Mouse (Mus musculus): ENCODE measurements around the gene Tas2r122. TPM values are rescaled to one million over a fixed set of nuclear protein-coding genes. Genes with fewer than 3 reads are reported as not detected.
"Not testable (repeated sequence)": the region's sequence is repeated elsewhere in the genome, so short reads cannot be mapped to it uniquely, and the experiment has no call there.

The Tas2r122 gene
- not detected in 2 replicates for polyA plus RNA-seq (2014; fragmentation: Nextera tagmentation; extraction: Ambion mirVana)

DNA sequence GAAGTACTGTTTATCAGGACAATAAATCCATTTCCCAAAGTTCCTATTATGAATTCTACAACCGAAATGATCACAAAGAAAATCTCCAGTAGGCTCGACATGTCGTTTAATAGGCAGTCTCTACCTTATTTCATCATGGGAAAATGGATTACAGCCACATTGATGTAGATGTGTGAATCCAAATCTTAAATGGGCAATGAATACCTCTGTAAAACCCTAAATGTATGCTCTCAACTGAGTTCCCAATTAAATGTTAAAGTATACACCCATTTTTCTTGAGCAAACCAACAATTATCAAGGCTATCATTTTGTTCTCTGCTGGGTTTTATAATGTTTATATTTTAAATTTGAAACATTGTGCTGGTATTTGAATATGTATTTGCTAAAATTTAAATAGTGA, at the start of gene Tas2r122:
Gene Tas2r122 (minus strand): TSS at position 101 of the 400 bp plus-strand sequence.
- no peak within 1 kb of the TSS for H3K9ac ChIP-seq (ENCODE audit: low read length)
- WGBS = 84% methylated on average over 3 of the region's 3 CpGs
- H3K9me3 ChIP-seq (ENCODE audit: control insufficient read depth, low read length) = no peaks in the 10 kb centered on the region
- no peak within 1 kb of the TSS for H3K27ac ChIP-seq (replicated peaks; ENCODE audit: low read depth, low read length)
- no peak within 1 kb of the TSS for H3K4me2 ChIP-seq (ENCODE audit: low read depth, severe bottlenecking)
- no peaks in the 10 kb centered on the region for H3K36me3 ChIP-seq (ENCODE audit: control insufficient read depth, insufficient read depth, low read length)
- no peaks in the 10 kb centered on the region for H3K4me1 ChIP-seq (ENCODE audit: control insufficient read depth, insufficient read depth, low read length)
- no peak within 1 kb of the TSS for H3K4me3 ChIP-seq (ENCODE audit: low read depth, low read length)
- ATAC-seq (ENCODE audit: insufficient number of reproducible peaks, low FRiP score, low TSS enrichment, low read depth) = no peak
- H3K27me3 ChIP-seq (ENCODE audit: control insufficient read depth, insufficient read depth, low read length) = no peaks in the 10 kb centered on the region
- no peak for DNase-seq (ENCODE audit: low spot score)

- WGBS = 81% methylated on average over 1 of the region's 1 CpGs
- H3K4me1 ChIP-seq (ENCODE audit: control insufficient read depth, insufficient read depth, low read length) = no peaks in the 10 kb centered on the region
Observed at GRCm38 (mm10) chr6:132754430-132754829, 42.7 kb upstream of the Tas2r122 start, which contains the start of gene Tas2r124. Gene Tas2r124 (plus strand): TSS chr6:132754730.

DNA sequence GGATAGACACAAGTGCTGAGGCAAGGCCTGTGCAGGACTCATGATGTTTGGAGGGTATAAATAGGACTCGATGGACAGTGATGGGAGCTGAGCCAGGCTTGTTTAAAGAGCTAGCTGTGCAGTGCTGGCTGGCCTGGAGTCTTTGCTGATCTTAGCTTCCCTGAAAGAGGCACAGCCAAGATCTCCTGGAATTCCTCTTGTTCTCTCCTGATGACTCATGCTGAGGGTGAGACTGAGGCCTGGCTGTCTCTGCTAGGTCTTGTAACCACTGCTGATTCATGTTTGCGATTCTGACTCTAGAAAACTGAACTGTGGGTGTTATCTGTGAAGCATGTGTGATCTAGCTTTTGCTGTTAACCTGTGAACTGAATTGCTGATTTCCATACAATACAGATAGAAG, 38.5 kb upstream of the Tas2r122 start:
- Histone ChIP-seq H3K36me3 (ENCODE audit: control insufficient read depth, insufficient read depth, low read length) (no peaks in the 10 kb centered on the region), H3K27me3 (ENCODE audit: control insufficient read depth, insufficient read depth, low read length) (no peaks in the 10 kb centered on the region), H3K4me3 (ENCODE audit: low read depth, low read length) (no peak overlapping the region), H3K4me2 (ENCODE audit: low read depth, severe bottlenecking) (no peak overlapping the region), H3K4me1 (ENCODE audit: control insufficient read depth, insufficient read depth, low read length) (no peaks in the 10 kb centered on the region), H3K9ac (ENCODE audit: low read length) (no peak overlapping the region), H3K9me3 (ENCODE audit: control insufficient read depth, low read length) (no peaks in the 10 kb centered on the region), H3K27ac (replicated peaks; ENCODE audit: low read depth, low read length) (no peak overlapping the region)
- 89% methylated on average over 2 of the region's 2 CpGs for WGBS
- DNase-seq (ENCODE audit: low spot score) = no peak
- ATAC-seq (ENCODE audit: insufficient number of reproducible peaks, low FRiP score, low TSS enrichment, low read depth) = no peak

More at GRCm38 (mm10) chr6:132754430-132754829, 42.7 kb upstream of the Tas2r122 start, which contains the start of gene Tas2r124:
- Histone ChIP-seq H3K27ac (replicated peaks; ENCODE audit: low read depth, low read length) (no peak within 1 kb of the TSS), H3K36me3 (ENCODE audit: control insufficient read depth, insufficient read depth, low read length) (no peaks in the 10 kb centered on the region), H3K9ac (ENCODE audit: low read length) (no peak within 1 kb of the TSS), H3K9me3 (ENCODE audit: control insufficient read depth, low read length) (no peaks in the 10 kb centered on the region), H3K4me2 (ENCODE audit: low read depth, severe bottlenecking) (no peak within 1 kb of the TSS), H3K4me3 (ENCODE audit: low read depth, low read length) (no peak within 1 kb of the TSS), H3K27me3 (ENCODE audit: control insufficient read depth, insufficient read depth, low read length) (no peaks in the 10 kb centered on the region)
- ATAC-seq (ENCODE audit: insufficient number of reproducible peaks, low FRiP score, low TSS enrichment, low read depth) (no peak), DNase-seq (ENCODE audit: low spot score) (no peak)

DNA sequence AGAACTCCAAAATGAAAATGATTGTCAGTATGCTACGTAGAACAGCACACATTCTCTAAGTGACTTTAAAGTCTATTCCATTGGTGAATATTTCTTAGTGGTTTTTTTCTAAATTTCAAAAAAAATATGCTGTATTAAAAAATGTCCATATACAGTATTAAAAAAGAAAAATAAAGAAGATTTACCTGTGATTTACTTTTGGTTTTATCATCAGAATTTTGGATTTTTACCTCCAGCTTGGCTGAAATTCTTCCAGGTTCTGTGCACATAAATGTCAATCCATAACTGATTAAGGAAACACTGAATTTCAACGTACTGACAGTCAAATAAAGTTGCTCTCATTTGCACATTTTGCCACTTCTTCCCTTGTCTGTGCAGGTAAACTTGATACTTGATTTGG, 26.2 kb upstream of the Tas2r122 start, which contains the start of gene Tas2r115:
Gene Tas2r115 (minus strand): TSS at position 101 of the 400 bp plus-strand sequence.
- WGBS = 74% methylated on average over 2 of the region's 2 CpGs
- ATAC-seq (ENCODE audit: insufficient number of reproducible peaks, low FRiP score, low TSS enrichment, low read depth) (no peak), DNase-seq (ENCODE audit: low spot score) (no peak)
- Histone ChIP-seq H3K9ac (ENCODE audit: low read length) (no peak within 1 kb of the TSS), H3K4me2 (ENCODE audit: low read depth, severe bottlenecking) (no peak within 1 kb of the TSS), H3K9me3 (ENCODE audit: control insufficient read depth, low read length) (no peaks in the 10 kb centered on the region), H3K4me1 (ENCODE audit: control insufficient read depth, insufficient read depth, low read length) (no peaks in the 10 kb centered on the region), H3K27ac (replicated peaks; ENCODE audit: low read depth, low read length) (no peak within 1 kb of the TSS), H3K4me3 (ENCODE audit: low read depth, low read length) (no peak within 1 kb of the TSS), H3K36me3 (ENCODE audit: control insufficient read depth, insufficient read depth, low read length) (no peaks in the 10 kb centered on the region), H3K27me3 (ENCODE audit: control insufficient read depth, insufficient read depth, low read length) (no peaks in the 10 kb centered on the region)

DNA sequence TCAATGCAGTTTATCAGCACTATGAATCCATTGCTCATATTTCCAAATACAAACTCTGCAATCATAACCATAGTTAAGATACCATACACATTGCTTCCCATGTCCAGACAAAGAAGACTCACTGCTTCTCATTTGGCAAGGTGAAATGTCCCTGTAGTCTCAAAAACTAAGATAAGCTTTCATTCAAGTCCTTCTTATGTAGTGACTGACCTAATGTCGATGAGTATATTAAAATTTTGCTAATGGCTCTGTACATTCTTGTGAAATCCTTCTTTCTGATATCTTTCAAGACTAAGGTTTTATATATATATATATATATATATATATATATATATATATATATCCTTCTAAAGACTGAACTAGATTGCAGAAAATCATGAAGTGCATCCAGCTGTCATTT, 10.8 kb downstream of the Tas2r122 start, which contains the start of gene Tas2r121:
Gene Tas2r121 (minus strand): TSS at position 101 of the 400 bp plus-strand sequence.
- H3K4me2 ChIP-seq (ENCODE audit: low read depth, severe bottlenecking) = no peak within 1 kb of the TSS
- no peak within 1 kb of the TSS for H3K9ac ChIP-seq (ENCODE audit: low read length)
- H3K4me1 ChIP-seq (ENCODE audit: control insufficient read depth, insufficient read depth, low read length) = no peaks in the 10 kb centered on the region
- H3K27ac ChIP-seq (replicated peaks; ENCODE audit: low read depth, low read length) = no peak within 1 kb of the TSS
- 81% methylated on average over 1 of the region's 1 CpGs for WGBS
- no peak for ATAC-seq (ENCODE audit: insufficient number of reproducible peaks, low FRiP score, low TSS enrichment, low read depth)
- no peak within 1 kb of the TSS for H3K4me3 ChIP-seq (ENCODE audit: low read depth, low read length)
- no peaks in the 10 kb centered on the region for H3K9me3 ChIP-seq (ENCODE audit: control insufficient read depth, low read length)
- no peaks in the 10 kb centered on the region for H3K36me3 ChIP-seq (ENCODE audit: control insufficient read depth, insufficient read depth, low read length)
- H3K27me3 ChIP-seq (ENCODE audit: control insufficient read depth, insufficient read depth, low read length) = no peaks in the 10 kb centered on the region
- DNase-seq (ENCODE audit: low spot score) = no peak

- not testable (repeated sequence) for H3K27ac ChIP-seq (replicated peaks; ENCODE audit: low read depth, low read length); H3K9ac ChIP-seq (ENCODE audit: low read length); H3K4me1 ChIP-seq (ENCODE audit: control insufficient read depth, insufficient read depth, low read length); H3K4me2 ChIP-seq (ENCODE audit: low read depth, severe bottlenecking); H3K36me3 ChIP-seq (ENCODE audit: control insufficient read depth, insufficient read depth, low read length); ATAC-seq (ENCODE audit: insufficient number of reproducible peaks, low FRiP score, low TSS enrichment, low read depth); H3K9me3 ChIP-seq (ENCODE audit: control insufficient read depth, low read length); DNase-seq (ENCODE audit: low spot score); H3K27me3 ChIP-seq (ENCODE audit: control insufficient read depth, insufficient read depth, low read length); H3K4me3 ChIP-seq (ENCODE audit: low read depth, low read length)
- WGBS = 84% methylated on average over 7 of the region's 7 CpGs
Observed at GRCm38 (mm10) chr6:132691596-132691995, 20.1 kb downstream of the Tas2r122 start.

Other genes with a start within 250 kb of the Tas2r122 start
- not detected in 2 replicates for gene Prh1, start 142.1 kb downstream of the Tas2r122 start, polyA plus RNA-seq (2014; fragmentation: Nextera tagmentation; extraction: Ambion mirVana)
- not detected in 2 replicates for gene Prp2, start 116.0 kb downstream of the Tas2r122 start, polyA plus RNA-seq (2014; fragmentation: Nextera tagmentation; extraction: Ambion mirVana)
- not detected in 2 replicates for gene A630073D07Rik, start 60.4 kb downstream of the Tas2r122 start, polyA plus RNA-seq (2014; fragmentation: Nextera tagmentation; extraction: Ambion mirVana)
- not detected in 2 replicates for gene Tas2r120, start 55.0 kb downstream of the Tas2r122 start, polyA plus RNA-seq (2014; fragmentation: Nextera tagmentation; extraction: Ambion mirVana)
- gene Tas2r121, start 10.9 kb downstream of the Tas2r122 start, polyA plus RNA-seq (2014; fragmentation: Nextera tagmentation; extraction: Ambion mirVana) = not detected in 2 replicates
- not detected in 2 replicates for gene Tas2r115, start 26.1 kb upstream of the Tas2r122 start, polyA plus RNA-seq (2014; fragmentation: Nextera tagmentation; extraction: Ambion mirVana)
- gene Tas2r124, start 42.8 kb upstream of the Tas2r122 start, polyA plus RNA-seq (2014; fragmentation: Nextera tagmentation; extraction: Ambion mirVana) = not detected in 2 replicates
- gene Tas2r102, start 50.2 kb upstream of the Tas2r122 start, polyA plus RNA-seq (2014; fragmentation: Nextera tagmentation; extraction: Ambion mirVana) = not detected in 2 replicates
- not detected in 2 replicates for gene Tas2r136, start 66.2 kb upstream of the Tas2r122 start, polyA plus RNA-seq (2014; fragmentation: Nextera tagmentation; extraction: Ambion mirVana)
- not detected in 2 replicates for gene Tas2r117, start 90.9 kb upstream of the Tas2r122 start, polyA plus RNA-seq (2014; fragmentation: Nextera tagmentation; extraction: Ambion mirVana)
- gene Tas2r123, start 135.2 kb upstream of the Tas2r122 start, polyA plus RNA-seq (2014; fragmentation: Nextera tagmentation; extraction: Ambion mirVana) = not detected in 2 replicates
- gene Tas2r116, start 143.5 kb upstream of the Tas2r122 start, polyA plus RNA-seq (2014; fragmentation: Nextera tagmentation; extraction: Ambion mirVana) = not detected in 2 replicates
- not detected in 2 replicates for gene Tas2r110, start 156.1 kb upstream of the Tas2r122 start, polyA plus RNA-seq (2014; fragmentation: Nextera tagmentation; extraction: Ambion mirVana)
- not detected in 2 replicates for gene Tas2r113, start 181.1 kb upstream of the Tas2r122 start, polyA plus RNA-seq (2014; fragmentation: Nextera tagmentation; extraction: Ambion mirVana)
- gene Tas2r125, start 197.7 kb upstream of the Tas2r122 start, polyA plus RNA-seq (2014; fragmentation: Nextera tagmentation; extraction: Ambion mirVana) = not detected in 2 replicates
- not detected in 2 replicates for gene Tas2r129, start 239.2 kb upstream of the Tas2r122 start, polyA plus RNA-seq (2014; fragmentation: Nextera tagmentation; extraction: Ambion mirVana)
- not detected in 2 replicates for gene Tas2r131, start 246.0 kb upstream of the Tas2r122 start, polyA plus RNA-seq (2014; fragmentation: Nextera tagmentation; extraction: Ambion mirVana)

Measured in limb, embryonic 11.5 days (tissue).